Mouse (Mus musculus): ENCODE results near the gene Il10rb. TPM values are rescaled to one million over a fixed set of nuclear protein-coding genes. Genes with fewer than 3 reads are reported as not detected.

The Il10rb gene
- polyA plus RNA-seq, 1 experiment from 2014 or later, result 7.7 TPM

- no peak overlapping the region for H3K4me2 ChIP-seq (ENCODE audit: low read length)
- WGBS, result 38% methylated on average over 3 of the region's 3 CpGs
- no peaks in the 10 kb centered on the region for H3K4me1 ChIP-seq (ENCODE audit: control insufficient read depth, insufficient read depth, low read length)
- H3K27me3 ChIP-seq (replicated peaks; ENCODE audit: control insufficient read depth, insufficient read depth, low read length), result no peaks in the 10 kb centered on the region
- ATAC-seq (no peak), DNase-seq (ENCODE audit: low spot score) (peak; percentile 17)
- H3K36me3 ChIP-seq (ENCODE audit: control insufficient read depth, insufficient read depth, low read length), result no peaks in the 10 kb centered on the region
- no peaks in the 10 kb centered on the region for H3K9me3 ChIP-seq (replicated peaks; ENCODE audit: control insufficient read depth, low read length)
- H3K9ac ChIP-seq (ENCODE audit: low read length), result no peak overlapping the region
- no peak overlapping the region for H3K4me3 ChIP-seq (ENCODE audit: low read depth, low read length)
- no peak overlapping the region for H3K27ac ChIP-seq (ENCODE audit: low read depth, low read length)
Observed at GRCm38 (mm10) chr16:91363483-91363882, 42.5 kb upstream of the Il10rb start.

GRCm38 (mm10) chr16:91366567-91366966 lies 39.4 kb upstream of the Il10rb start:
- no peak for DNase-seq (ENCODE audit: low spot score)
- no peaks in the 10 kb centered on the region for H3K36me3 ChIP-seq (ENCODE audit: control insufficient read depth, insufficient read depth, low read length)
- no peak overlapping the region for H3K4me3 ChIP-seq (ENCODE audit: low read depth, low read length)
- H3K4me2 ChIP-seq (ENCODE audit: low read length), result no peak overlapping the region
- H3K27ac ChIP-seq (ENCODE audit: low read depth, low read length), result no peak overlapping the region
- H3K27me3 ChIP-seq (replicated peaks; ENCODE audit: control insufficient read depth, insufficient read depth, low read length), result no peaks in the 10 kb centered on the region
- H3K4me1 ChIP-seq (ENCODE audit: control insufficient read depth, insufficient read depth, low read length), result no peaks in the 10 kb centered on the region
- no peak overlapping the region for H3K9ac ChIP-seq (ENCODE audit: low read length)
- ATAC-seq, result no peak
- no peaks in the 10 kb centered on the region for H3K9me3 ChIP-seq (replicated peaks; ENCODE audit: control insufficient read depth, low read length)

GRCm38 (mm10) chr16:91367066-91367465 lies 38.9 kb upstream of the Il10rb start:
- Histone ChIP-seq H3K4me2 (ENCODE audit: low read length) (no peak overlapping the region), H3K9me3 (replicated peaks; ENCODE audit: control insufficient read depth, low read length) (no peaks in the 10 kb centered on the region), H3K4me3 (ENCODE audit: low read depth, low read length) (no peak overlapping the region), H3K4me1 (ENCODE audit: control insufficient read depth, insufficient read depth, low read length) (no peaks in the 10 kb centered on the region), H3K27me3 (replicated peaks; ENCODE audit: control insufficient read depth, insufficient read depth, low read length) (no peaks in the 10 kb centered on the region), H3K36me3 (ENCODE audit: control insufficient read depth, insufficient read depth, low read length) (no peaks in the 10 kb centered on the region), H3K27ac (ENCODE audit: low read depth, low read length) (no peak overlapping the region), H3K9ac (ENCODE audit: low read length) (no peak overlapping the region)
- 91% methylated on average over 2 of the region's 2 CpGs for WGBS
- DNase-seq (ENCODE audit: low spot score) (no peak), ATAC-seq (no peak)

- H3K9me3 ChIP-seq (replicated peaks; ENCODE audit: control insufficient read depth, low read length), result no peaks in the 10 kb centered on the region
- ATAC-seq, result peak; percentile 93
- DNase-seq (ENCODE audit: low spot score), result peak; percentile 87
- under 1% methylated on average over 62 of the region's 62 CpGs for WGBS
- peak within 1 kb of the TSS; percentile 92 for H3K27ac ChIP-seq (ENCODE audit: low read depth, low read length)
- no peaks in the 10 kb centered on the region for H3K36me3 ChIP-seq (ENCODE audit: control insufficient read depth, insufficient read depth, low read length)
- peaks cover 5% of the 10 kb centered on the region for H3K4me1 ChIP-seq (ENCODE audit: control insufficient read depth, insufficient read depth, low read length)
- no peaks in the 10 kb centered on the region for H3K27me3 ChIP-seq (replicated peaks; ENCODE audit: control insufficient read depth, insufficient read depth, low read length)
- H3K4me2 ChIP-seq (ENCODE audit: low read length), result peak within 1 kb of the TSS; percentile 65
- peak within 1 kb of the TSS; percentile 85 for H3K4me3 ChIP-seq (ENCODE audit: low read depth, low read length)
- peak within 1 kb of the TSS; percentile 98 for H3K9ac ChIP-seq (ENCODE audit: low read length)
Observed at GRCm38 (mm10) chr16:91372577-91373472, 33.1 kb upstream of the Il10rb start, which contains the start of gene Ifnar2. TSS of gene Ifnar2 (plus strand) at chr16:91372783.

GRCm38 (mm10) chr16:91373473-91374252 lies 32.3 kb upstream of the Il10rb start:
- no peaks in the 10 kb centered on the region for H3K27me3 ChIP-seq (replicated peaks; ENCODE audit: control insufficient read depth, insufficient read depth, low read length)
- DNase-seq (ENCODE audit: low spot score) (no peak), ATAC-seq (peak; percentile 4)
- peak overlapping the region; percentile 98 for H3K9ac ChIP-seq (ENCODE audit: low read length)
- no peaks in the 10 kb centered on the region for H3K9me3 ChIP-seq (replicated peaks; ENCODE audit: control insufficient read depth, low read length)
- H3K27ac ChIP-seq (ENCODE audit: low read depth, low read length), result peak overlapping the region; percentile 92
- H3K4me2 ChIP-seq (ENCODE audit: low read length), result peak overlapping the region; percentile 65
- 41% methylated on average over 13 of the region's 13 CpGs for WGBS
- H3K36me3 ChIP-seq (ENCODE audit: control insufficient read depth, insufficient read depth, low read length), result no peaks in the 10 kb centered on the region
- peak overlapping the region; percentile 85 for H3K4me3 ChIP-seq (ENCODE audit: low read depth, low read length)
- peaks cover 5% of the 10 kb centered on the region for H3K4me1 ChIP-seq (ENCODE audit: control insufficient read depth, insufficient read depth, low read length)

GRCm38 (mm10) chr16:91374253-91374634 lies 31.7 kb upstream of the Il10rb start:
- no peak for ATAC-seq
- H3K4me2 ChIP-seq (ENCODE audit: low read length), result no peak overlapping the region; the same call in 1 of the 2 replicates
- no peaks in the 10 kb centered on the region for H3K27me3 ChIP-seq (replicated peaks; ENCODE audit: control insufficient read depth, insufficient read depth, low read length)
- no peak for DNase-seq (ENCODE audit: low spot score)
- no peak overlapping the region for H3K4me3 ChIP-seq (ENCODE audit: low read depth, low read length)
- no peak overlapping the region for H3K9ac ChIP-seq (ENCODE audit: low read length)
- WGBS, result 97% methylated on average over 3 of the region's 3 CpGs
- H3K4me1 ChIP-seq (ENCODE audit: control insufficient read depth, insufficient read depth, low read length), result peaks cover 9% of the 10 kb centered on the region
- H3K27ac ChIP-seq (ENCODE audit: low read depth, low read length), result no peak overlapping the region
- no peaks in the 10 kb centered on the region for H3K36me3 ChIP-seq (ENCODE audit: control insufficient read depth, insufficient read depth, low read length)
- H3K9me3 ChIP-seq (replicated peaks; ENCODE audit: control insufficient read depth, low read length), result no peaks in the 10 kb centered on the region

- H3K9ac ChIP-seq (ENCODE audit: low read length), result no peak overlapping the region
- H3K4me2 ChIP-seq (ENCODE audit: low read length), result no peak overlapping the region
- peak; percentile 38 for DNase-seq (ENCODE audit: low spot score)
- H3K36me3 ChIP-seq (ENCODE audit: control insufficient read depth, insufficient read depth, low read length), result 0 out of 2 replicates have a peak, but pooled peaks cover 2% of the 10 kb centered on the region
- H3K27me3 ChIP-seq (replicated peaks; ENCODE audit: control insufficient read depth, insufficient read depth, low read length), result no peaks in the 10 kb centered on the region
- WGBS, result 79% methylated on average over 10 of the region's 10 CpGs
- H3K4me1 ChIP-seq (ENCODE audit: control insufficient read depth, insufficient read depth, low read length), result peaks cover 9% of the 10 kb centered on the region
- ATAC-seq, result no peak
- H3K27ac ChIP-seq (ENCODE audit: low read depth, low read length), result peak overlapping the region; percentile 39; the same call in 1 of the 2 replicates
- H3K4me3 ChIP-seq (ENCODE audit: low read depth, low read length), result no peak overlapping the region
- H3K9me3 ChIP-seq (replicated peaks; ENCODE audit: control insufficient read depth, low read length), result no peaks in the 10 kb centered on the region
Observed at GRCm38 (mm10) chr16:91376701-91377100, 29.3 kb upstream of the Il10rb start.

GRCm38 (mm10) chr16:91378431-91378986 lies 27.5 kb upstream of the Il10rb start:
- Histone ChIP-seq H3K9ac (ENCODE audit: low read length) (no peak overlapping the region), H3K27me3 (replicated peaks; ENCODE audit: control insufficient read depth, insufficient read depth, low read length) (no peaks in the 10 kb centered on the region), H3K9me3 (replicated peaks; ENCODE audit: control insufficient read depth, low read length) (no peaks in the 10 kb centered on the region), H3K4me1 (ENCODE audit: control insufficient read depth, insufficient read depth, low read length) (peaks cover 8% of the 10 kb centered on the region), H3K27ac (ENCODE audit: low read depth, low read length) (no peak overlapping the region), H3K4me2 (ENCODE audit: low read length) (peak overlapping the region; percentile 18; the same call in 1 of the 2 replicates), H3K4me3 (ENCODE audit: low read depth, low read length) (no peak overlapping the region), H3K36me3 (ENCODE audit: control insufficient read depth, insufficient read depth, low read length) (0 out of 2 replicates have a peak, but pooled peaks cover 3% of the 10 kb centered on the region)
- DNase-seq (ENCODE audit: low spot score) (no peak), ATAC-seq (no peak)
- 66% methylated on average over 17 of the region's 17 CpGs for WGBS
